Mouse (Mus musculus) neutrophil, adult 5-6 weeks (primary cell): Measurements from ENCODE around the gene 1110002E22Rik. TPM values are rescaled to one million over a fixed set of nuclear protein-coding genes. Genes with fewer than 3 reads are reported as not detected.

Source experiments
- ATAC-seq: fragments of 151-379, 151-347 bp; 2 replicates; pipeline ENCODE4 v1.8.0; 2017; ENCODE audit warnings: mild to moderate bottlenecking, moderate TSS enrichment; ENCODE audit not compliant: insufficient number of reproducible peaks, poor library complexity, low FRiP score, severe bottlenecking; ENCODE audit errors: extremely low read depth
- total RNA-seq: library from RNA; stranded (forward); fragments of 200-1000 nt; gene quantifications from 2 replicates; pipeline ENCODE4 v1.2.3, GENCODE M21; 2017

The 1110002E22Rik gene
- 0.12 TPM in 1 of 2 replicates, not detected in the other for total RNA-seq

DNA sequence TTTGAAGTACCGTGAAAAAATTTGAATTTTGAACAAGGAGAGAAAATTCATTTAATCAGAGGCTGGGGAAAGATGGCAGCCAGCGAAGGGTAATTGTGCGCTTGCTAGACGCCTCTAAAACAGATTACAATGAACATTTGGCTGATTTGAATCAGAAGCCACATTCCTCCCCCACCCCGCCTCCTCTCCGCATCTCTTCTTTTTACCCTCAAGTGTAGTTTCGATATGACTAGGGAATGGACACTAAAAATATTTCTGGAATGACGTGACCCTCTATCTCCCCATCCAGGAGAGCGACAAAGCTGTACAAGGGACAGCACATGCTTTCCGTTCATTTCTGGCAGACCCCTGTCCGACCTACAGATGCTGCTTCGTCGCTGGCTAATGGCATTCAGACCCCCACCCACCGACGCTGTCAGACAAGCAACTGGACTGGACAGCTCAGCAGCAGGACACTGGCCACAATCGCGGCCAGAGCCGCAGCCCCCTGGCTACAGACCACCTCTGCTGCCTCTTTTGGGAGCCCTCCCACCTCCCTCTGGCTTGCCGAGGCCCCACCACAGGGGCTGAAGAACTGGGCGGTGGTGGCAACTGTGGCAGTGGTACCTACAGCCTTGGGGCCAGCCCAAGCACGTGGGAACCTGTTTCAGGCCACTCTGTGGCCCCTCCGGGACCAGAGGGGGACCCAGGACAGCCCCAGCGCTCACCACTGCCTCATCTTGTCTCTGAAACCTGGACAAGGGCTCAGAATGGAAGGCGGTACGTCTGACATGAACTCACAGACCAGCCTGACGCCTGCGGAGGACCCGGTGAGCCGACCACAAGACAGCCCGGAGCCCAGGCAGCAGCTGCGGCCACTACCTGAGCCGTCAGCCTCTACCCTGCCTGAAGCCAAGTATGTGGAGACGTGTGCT lies at the start of gene 1110002E22Rik:
Gene 1110002E22Rik (plus strand): TSS at position 321 of the 914 bp plus-strand sequence.
- ATAC-seq: no peak

DNA sequence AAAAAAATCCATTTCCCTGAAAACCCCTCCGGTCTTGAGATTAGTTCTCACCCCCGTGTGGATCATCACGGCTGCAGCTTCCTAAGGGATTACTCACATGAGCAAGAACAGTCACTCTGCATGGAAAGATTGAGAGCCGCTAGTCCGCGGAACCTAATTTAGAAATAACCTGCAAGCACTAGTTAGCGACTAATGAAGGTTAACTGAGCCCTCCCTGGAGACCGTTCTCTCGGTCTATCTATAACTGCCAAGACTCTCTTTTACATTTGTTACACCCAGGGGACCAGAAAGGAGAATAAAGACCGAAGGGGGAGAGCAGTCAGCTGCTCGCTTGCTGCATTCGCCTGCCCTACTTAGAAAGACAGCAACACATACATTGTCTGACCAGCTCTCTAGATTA lies 48.0 kb upstream of the 1110002E22Rik start:
- ATAC-seq: no peak

GRCm38 (mm10) chr3:138022003-138022402 lies 42.8 kb upstream of the 1110002E22Rik start:
- no peak for ATAC-seq

GRCm38 (mm10) chr3:138022651-138023050 lies 42.2 kb upstream of the 1110002E22Rik start:
- ATAC-seq: no peak

- no peak for ATAC-seq
Observed at GRCm38 (mm10) chr3:138026286-138026685, 38.6 kb upstream of the 1110002E22Rik start.

- no peak for ATAC-seq
Observed at GRCm38 (mm10) chr3:138027575-138028362, 37.1 kb upstream of the 1110002E22Rik start.

DNA sequence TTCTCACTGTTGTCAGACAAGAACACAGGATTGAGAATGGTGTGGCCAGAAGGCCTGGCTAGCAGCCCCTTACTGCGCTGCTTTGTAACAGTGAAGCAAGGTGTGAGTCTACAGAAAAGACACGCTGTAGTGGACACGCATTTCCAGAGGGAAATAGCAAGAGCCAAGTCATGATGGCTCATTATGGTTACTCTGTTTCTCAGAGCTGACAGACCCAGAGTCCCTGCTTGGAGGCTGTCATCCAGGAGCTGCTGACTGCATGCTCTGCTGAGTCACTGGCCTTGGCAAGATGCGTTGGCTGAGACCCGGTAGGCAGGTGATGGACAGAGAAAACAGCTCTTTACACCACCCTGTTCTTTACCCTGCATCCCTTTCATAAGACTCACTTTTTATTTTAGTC lies 35.5 kb upstream of the 1110002E22Rik start:
- no peak for ATAC-seq

GRCm38 (mm10) chr3:138030563-138030962 lies 34.3 kb upstream of the 1110002E22Rik start:
- no peak for ATAC-seq

DNA sequence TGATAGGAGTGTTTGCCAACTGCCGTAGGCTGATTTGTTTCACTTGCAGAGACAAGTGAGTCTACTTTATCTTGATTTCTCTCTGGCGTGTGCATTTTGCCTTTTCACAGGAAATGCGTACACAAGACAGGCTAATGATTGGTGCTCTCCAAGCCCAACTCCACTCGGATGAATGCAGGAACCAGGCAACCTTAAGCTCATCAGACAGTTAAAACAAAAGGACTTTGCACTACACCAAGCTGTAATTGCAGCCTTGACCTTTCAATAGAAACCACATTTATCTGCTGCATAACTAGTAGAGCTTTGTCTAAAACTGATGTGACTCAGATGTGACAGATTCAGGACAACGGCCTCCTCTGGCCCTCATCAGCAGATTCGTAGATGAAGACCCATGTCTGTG lies 30.9 kb upstream of the 1110002E22Rik start:
- ATAC-seq: no peak

DNA sequence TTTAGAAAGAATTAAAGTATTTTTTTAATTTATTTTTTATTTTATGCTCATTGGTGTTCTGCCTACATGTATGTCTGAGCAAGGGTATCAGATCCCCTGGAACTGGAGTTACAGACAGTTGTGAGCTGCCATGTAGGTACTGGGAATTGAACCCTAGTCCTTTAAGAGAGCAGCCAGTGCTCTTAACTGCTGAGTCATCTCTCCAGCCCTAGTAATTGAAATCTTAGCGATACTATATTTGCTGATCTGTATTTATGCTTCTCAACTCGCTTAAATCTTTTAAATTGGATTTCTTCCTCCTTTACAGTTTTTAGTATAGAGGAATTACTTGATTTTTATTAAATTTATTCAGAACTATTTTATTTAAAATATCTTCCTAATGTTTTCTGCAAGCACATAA lies 23.9 kb upstream of the 1110002E22Rik start:
- no peak for ATAC-seq

- ATAC-seq: peak; percentile 72
Observed at GRCm38 (mm10) chr3:138041591-138042301, 23.1 kb upstream of the 1110002E22Rik start.

DNA sequence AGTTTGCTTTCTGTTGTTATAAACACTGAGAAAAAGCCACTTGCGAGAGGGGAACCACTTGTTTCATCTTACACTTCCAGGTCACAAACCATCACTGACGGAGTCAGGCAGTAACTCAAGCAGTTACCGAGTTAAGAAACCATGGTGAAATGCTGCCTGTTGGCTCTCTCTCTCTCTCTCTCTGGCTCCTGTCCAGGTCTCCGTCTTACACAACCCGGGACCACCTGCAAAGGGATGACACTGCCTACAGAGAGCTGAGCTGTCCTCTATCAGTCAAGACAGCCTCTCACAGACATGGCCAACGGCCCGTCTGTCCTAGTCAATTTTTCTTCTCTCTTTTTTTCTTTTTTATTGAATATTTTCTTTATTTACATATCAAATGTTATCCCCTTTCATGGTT lies 21.5 kb upstream of the 1110002E22Rik start:
- ATAC-seq: no peak

DNA sequence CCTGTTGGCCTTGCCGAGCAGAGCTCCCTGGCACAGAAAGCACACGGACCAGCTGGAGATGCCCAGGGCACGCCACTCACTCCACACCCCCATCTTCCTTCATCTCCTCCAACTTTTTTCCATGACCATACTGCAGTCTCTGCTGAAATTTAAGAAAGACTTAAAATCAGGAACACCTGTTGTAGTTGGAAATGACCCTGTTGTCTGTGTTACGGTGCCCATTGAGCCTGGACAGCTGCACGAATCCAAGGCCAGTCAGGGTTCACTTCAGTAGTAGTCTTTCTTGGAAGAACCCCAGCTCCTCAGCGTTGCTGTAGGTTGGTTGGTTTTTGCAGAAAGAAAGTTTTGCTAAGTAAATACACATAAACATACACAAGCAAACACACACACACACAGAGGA lies 15.3 kb upstream of the 1110002E22Rik start:
- ATAC-seq: no peak

GRCm38 (mm10) chr3:138050772-138051171 lies 14.1 kb upstream of the 1110002E22Rik start:
- no peak for ATAC-seq

- no peak for ATAC-seq
Observed at GRCm38 (mm10) chr3:138051431-138051830, 13.4 kb upstream of the 1110002E22Rik start.

DNA sequence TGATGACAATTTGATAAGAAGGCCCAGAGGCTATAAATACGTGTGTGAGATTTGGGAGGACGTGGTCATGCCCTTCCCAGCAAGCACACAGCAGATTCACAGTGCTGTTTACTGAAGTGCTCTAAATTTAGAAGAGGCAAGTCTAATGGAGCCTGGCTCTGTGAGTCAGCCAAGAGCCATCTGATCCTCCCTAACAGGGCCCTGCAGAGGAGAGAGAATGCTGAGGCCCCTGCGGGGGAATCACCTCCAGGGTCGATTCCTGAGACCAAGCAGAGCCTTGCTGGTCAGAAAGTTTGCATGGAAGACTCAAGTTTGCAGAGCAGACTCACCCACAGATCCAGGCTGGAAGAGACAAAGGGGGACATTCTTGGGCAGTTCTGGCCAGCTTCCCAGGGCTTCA lies 10.9 kb upstream of the 1110002E22Rik start:
- ATAC-seq: no peak

- ATAC-seq: no peak
Observed at GRCm38 (mm10) chr3:138056976-138057375, 7.9 kb upstream of the 1110002E22Rik start.

- ATAC-seq: no peak
Observed at GRCm38 (mm10) chr3:138058226-138058625, 6.6 kb upstream of the 1110002E22Rik start.

GRCm38 (mm10) chr3:138060429-138060828 lies 4.4 kb upstream of the 1110002E22Rik start:
- no peak for ATAC-seq
